Comparison of ENCODE assay signal across 10 mouse cellular contexts in genomic region chr4:148533613-148534328, GRCm38 (mm10). TPM values are rescaled to one million over a fixed set of nuclear protein-coding genes. Genes with fewer than 3 reads are reported as not detected.
A peak's percentile ranks its signal among the peaks of the same experiment; 100 is the strongest.
DNase-seq lines count a peak whose midpoint lies in the region.
"Had no signal": no experiment of that assay in that cellular context is flagged by ENCODE, and none has a peak within 500 bp of the region (broad histone marks: within the 10 kb centered on the region; RNA-seq: fewer than 3 reads in every experiment).

No protein-coding gene starts in this region.

- peak; percentile 15 for DNase-seq in kidney, adult 9 months
- no peak for DNase-seq in kidney, adult 8-10 months
- DNase-seq in MN1 (ENCODE audit: low spot score) (peak; percentile 82), liver (no peak)
- peak; percentile 74 for DNase-seq in adrenal gland, postnatal 10 days
- DNase-seq in heart, adult 9 months (ENCODE audit: low spot score in 2 of 2) = peak; percentile 25 to 56
- DNase-seq in lung, postnatal 14 days = no peak
- DNase-seq: thymus, postnatal 25 days had no signal

RNA-seq across cellular contexts. Expression of gene Exosc10, which starts 24.5 kb away (rescaled TPM):
- total RNA-seq in adrenal gland, postnatal 10 days (2021) = 10 to 100 TPM; 45.7 to 55.6 TPM

RNA-seq across cellular contexts. Expression of gene Angptl7, which starts 33.5 kb away (rescaled TPM):
- 1 to 10 TPM; 1.6 to 2.1 TPM for total RNA-seq in adrenal gland, postnatal 10 days (2021)
- total RNA-seq: megakaryocyte-erythroid progenitor cell, adult 5-6 weeks; MEL had no signal

RNA-seq across cellular contexts. Expression of gene Srm, which starts 57.5 kb away (rescaled TPM):
- 10 to 100 TPM; 63.1 to 69.7 TPM for total RNA-seq in adrenal gland, postnatal 10 days (2021)

Comparison
In these comparisons a context has a peak if more than half of its experiments do, and no peak if none do; other contexts are left out.
1. DNase-seq: peak in kidney, adult 9 months (single experiment), MN1 (single experiment), adrenal gland, postnatal 10 days (single experiment) and heart, adult 9 months (2 of 2); none in kidney, adult 8-10 months (0 of 2), lung, postnatal 14 days (single experiment) and liver (single experiment).